Mouse (Mus musculus) urinary bladder, postnatal 25 days (tissue): ENCODE data around the gene Olfr731.

Source experiments
- DNase-seq: peaks from one replicate; pipeline ENCODE4 v3.0.0; 2022; ENCODE audit warnings: low spot score

Gene Olfr731

DNA sequence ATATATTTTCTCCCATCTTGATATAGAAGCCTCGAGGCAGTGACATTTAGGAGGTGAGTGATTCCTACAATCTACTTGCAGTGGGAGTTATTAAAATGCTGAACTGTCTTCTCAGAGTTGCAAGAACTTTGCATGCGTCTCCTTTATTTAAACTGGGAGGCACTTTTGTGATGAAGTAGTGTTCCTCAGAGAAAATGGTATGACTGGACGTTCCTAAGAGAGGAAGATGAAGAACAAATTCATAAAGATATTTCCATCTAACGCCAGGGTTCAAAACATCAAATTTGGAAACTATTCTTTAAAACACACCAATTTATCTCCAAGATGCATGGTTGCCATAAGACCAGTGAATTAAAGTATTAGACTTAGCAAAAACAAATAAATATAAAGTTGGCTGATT is at the start of gene Olfr731:
TSS of gene Olfr731 (minus strand) at position 101 of the 400 bp plus-strand sequence.
- no peak for DNase-seq

DNA sequence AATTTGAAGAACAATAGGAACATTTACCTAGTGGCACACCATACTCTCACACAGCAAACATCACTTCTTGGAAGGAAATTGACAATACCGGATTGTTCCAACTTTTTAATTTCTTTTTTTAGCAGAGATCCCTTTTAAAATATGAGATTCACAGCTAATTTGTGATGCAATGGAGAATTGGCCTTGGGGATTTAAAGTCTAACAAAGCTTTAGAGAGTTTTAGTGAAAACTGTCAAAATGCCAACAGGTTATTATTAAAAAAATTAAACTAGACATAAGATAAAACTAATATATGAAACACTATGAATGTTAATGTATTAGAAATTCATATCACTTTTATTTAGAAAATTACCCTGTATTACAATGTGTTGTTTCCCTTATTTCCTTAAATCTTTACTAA is 42.4 kb upstream of the Olfr731 start, which contains the start of gene Olfr732:
TSS of gene Olfr732 (minus strand) at position 101 of the 400 bp plus-strand sequence.
- no peak for DNase-seq

DNA sequence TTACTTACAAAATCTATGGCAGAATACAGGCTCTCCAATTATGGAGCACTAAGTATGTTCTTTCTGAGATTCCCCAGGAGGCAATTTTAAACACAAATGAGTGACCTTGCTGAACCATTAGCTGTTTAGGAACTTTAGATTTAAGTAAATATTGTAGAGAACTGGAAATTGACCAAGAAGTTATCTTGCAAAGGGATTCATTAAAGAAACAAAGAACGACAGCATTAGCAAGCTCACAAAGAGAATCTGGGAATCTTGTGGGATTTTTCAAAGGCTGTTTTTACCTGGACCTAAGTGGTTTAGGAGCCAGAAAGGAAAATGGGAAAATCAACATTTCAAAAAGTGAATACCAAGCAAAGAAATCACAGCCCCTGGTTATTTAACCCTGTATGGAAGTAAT is 53.6 kb downstream of the Olfr731 start, which contains the start of gene Olfr730:
TSS of gene Olfr730 (minus strand) at position 101 of the 400 bp plus-strand sequence.
- DNase-seq, result no peak
